Mouse (Mus musculus) left cerebral cortex, adult 2 months (tissue): ENCODE measurements at regions not wholly inside any gene's neighbourhood (a gene's known extent, or its start where the extent isn't known, plus 50 kb on each side); places are given as distances from the start of the nearest gene placed in this dataset.

Experiments
- DNase-seq, 2 experiments: peaks; one replicate each; pipeline ENCODE4 v3.0.0; 2021 to 2022; ENCODE audit warnings: low spot score in 2 of 2, mixed read lengths in 1 of 2; ENCODE audit errors: extremely low spot score in 1 of 2
- H3K27ac ChIP-seq: fragments of 200-600 bp; 2 replicates; pipeline ENCODE4 v1.8.1; 2022
- H3K4me3 ChIP-seq: fragments of 200-600 bp; 2 replicates; pipeline ENCODE4 v1.8.1; 2022
- CTCF ChIP-seq: fragments of 200-600 bp; IDR thresholded peaks from 2 replicates; pipeline ENCODE4 v1.8.1; 2022; ENCODE audit warnings: antibody characterized with exemption, mild to moderate bottlenecking, moderate library complexity
- intact Hi-C: fragments of 180-260 bp; cut with DNase I; formaldehyde crosslinking; loops from one replicate; pipeline ENCODE4 v1.15.1; 2025

GRCm38 (mm10) chr9:113415511-113415931 is 292.5 kb downstream of the Pdcd6ip start:
- TF ChIP-seq CTCF: no peak
- Histone ChIP-seq H3K4me3 (no peak overlapping the region), H3K27ac (0 out of 2 replicates have a peak overlapping the region, but pooled peaks have one; percentile 24)
- no peak for DNase-seq
- intact Hi-C loops: no loop called here

GRCm38 (mm10) chr9:113414690-113415089 is 293.4 kb downstream of the Pdcd6ip start:
- TF ChIP-seq CTCF: no peak
- DNase-seq: no peak
- intact Hi-C loops: no loop called here
- Histone ChIP-seq H3K27ac (no peak overlapping the region), H3K4me3 (no peak overlapping the region)

GRCm38 (mm10) chr9:113413851-113414250 is 294.2 kb downstream of the Pdcd6ip start:
- Histone ChIP-seq H3K27ac (no peak overlapping the region), H3K4me3 (no peak overlapping the region)
- intact Hi-C loops: no loop called here
- no peak for DNase-seq
- no peak for TF ChIP-seq CTCF

GRCm38 (mm10) chr9:113411638-113412037 is 296.4 kb downstream of the Pdcd6ip start:
- intact Hi-C loops: no loop called here
- no peak overlapping the region for H3K4me3 ChIP-seq
- DNase-seq: no peak
- no peak overlapping the region for H3K27ac ChIP-seq
- no peak for TF ChIP-seq CTCF

GRCm38 (mm10) chr9:113408521-113408920 is 299.5 kb downstream of the Pdcd6ip start:
- H3K4me3 ChIP-seq: no peak overlapping the region
- no peak for TF ChIP-seq CTCF
- DNase-seq: no peak
- H3K27ac ChIP-seq: no peak overlapping the region
- intact Hi-C loops: no loop called here

- H3K4me3 ChIP-seq: no peak overlapping the region
- intact Hi-C loops: no loop called here
- TF ChIP-seq CTCF: no peak
- peak overlapping the region; percentile 21; the same call in 1 of the 2 replicates for H3K27ac ChIP-seq
- no peak for DNase-seq
Measured at GRCm38 (mm10) chr9:113394320-113394719, 313.7 kb downstream of the Pdcd6ip start.

- no peak for DNase-seq
- H3K27ac ChIP-seq: no peak overlapping the region
- intact Hi-C loops: no loop called here
- H3K4me3 ChIP-seq: no peak overlapping the region
- TF ChIP-seq CTCF: no peak
Measured at GRCm38 (mm10) chr9:113387356-113387755, 320.7 kb downstream of the Pdcd6ip start.

- TF ChIP-seq CTCF: no peak
- peak overlapping the region; percentile 4; the same call in 1 of the 2 replicates for H3K27ac ChIP-seq
- H3K4me3 ChIP-seq: no peak overlapping the region
- peak in 1 of 2 experiments; percentile 6 for DNase-seq
- intact Hi-C loops: no loop called here
Measured at GRCm38 (mm10) chr9:113381591-113382110, 326.4 kb downstream of the Pdcd6ip start.

GRCm38 (mm10) chr9:113380408-113381129 is 327.5 kb downstream of the Pdcd6ip start:
- intact Hi-C loops: no loop called here
- peak; percentile 6 to 9 for DNase-seq
- H3K27ac ChIP-seq: peak overlapping the region; percentile 11; the same call in 1 of the 2 replicates
- TF ChIP-seq CTCF: no peak
- H3K4me3 ChIP-seq: no peak overlapping the region

GRCm38 (mm10) chr9:113378525-113378924 is 329.5 kb downstream of the Pdcd6ip start:
- intact Hi-C loops: no loop called here
- Histone ChIP-seq H3K4me3 (no peak overlapping the region), H3K27ac (no peak overlapping the region)
- peak; percentile 3 to 5 for DNase-seq
- no peak for TF ChIP-seq CTCF

- DNase-seq: peak; percentile 7 to 9
Measured at GRCm38 (mm10) chr9:113371718-113372306, 336.2 kb downstream of the Pdcd6ip start.

GRCm38 (mm10) chr9:113347942-113348341 is 360.1 kb downstream of the Pdcd6ip start:
- DNase-seq: no peak
- intact Hi-C loops: loop anchor here (10.0 kb wide), 1 partner anchor 1113 kb away; the partner anchor contains the start of gene Arpp21
- no peak for TF ChIP-seq CTCF
- Histone ChIP-seq H3K4me3 (no peak overlapping the region), H3K27ac (peak overlapping the region; percentile 53)

More at GRCm38 (mm10) chr9:113371718-113372306, 336.2 kb downstream of the Pdcd6ip start:
- intact Hi-C loops: no loop called here
- no peak overlapping the region for H3K4me3 ChIP-seq
- TF ChIP-seq CTCF: no peak
- peak overlapping the region; percentile 74 for H3K27ac ChIP-seq
